Mouse (Mus musculus) midbrain, embryonic 13.5 days (tissue): ENCODE data around the gene Stxbp6. TPM values are rescaled to one million over a fixed set of nuclear protein-coding genes. Genes with fewer than 3 reads are reported as not detected.
"Not testable (repeated sequence)": the region's sequence is repeated elsewhere in the genome, so short reads cannot be mapped to it uniquely, and the experiment has no call there.

Experiments used
- ATAC-seq: fragments of 200-750 bp; cut with Nextera tagmentation; 2 replicates; pipeline ENCODE4 v1.8.0; 2017; ENCODE audit warnings: mild to moderate bottlenecking, moderate TSS enrichment, moderate library complexity
- H3K27ac ChIP-seq: fragments of 300-500 bp; sonication (generic); 2 replicates; pipeline ENCODE4 v1.5.1; 2015; ENCODE audit warnings: inconsistent platforms, mild to moderate bottlenecking, moderate library complexity
- H3K27me3 ChIP-seq: fragments of 300-500 bp; sonication (generic); 2 replicates; pipeline ENCODE4 v1.6.1; 2015; ENCODE audit warnings: mild to moderate bottlenecking, inconsistent platforms
- H3K36me3 ChIP-seq: fragments of 300-500 bp; sonication (generic); 2 replicates; pipeline ENCODE4 v1.6.1; 2015; ENCODE audit warnings: mild to moderate bottlenecking, inconsistent platforms
- H3K4me1 ChIP-seq: fragments of 300-500 bp; sonication (generic); replicated peaks from 2 replicates; pipeline ENCODE4 v1.6.1; 2015; ENCODE audit warnings: inconsistent platforms
- H3K4me2 ChIP-seq: fragments of 300-500 bp; sonication (generic); replicated peaks from 2 replicates; pipeline ENCODE4 v1.6.1; 2015; ENCODE audit warnings: moderate library complexity, mild to moderate bottlenecking, inconsistent platforms
- H3K4me3 ChIP-seq: fragments of 300-500 bp; sonication (generic); replicated peaks from 2 replicates; pipeline ENCODE4 v1.5.1; 2015; ENCODE audit warnings: mild to moderate bottlenecking, inconsistent platforms
- H3K9ac ChIP-seq: fragments of 300-500 bp; sonication (generic); replicated peaks from 2 replicates; pipeline ENCODE4 v1.6.1; 2015; ENCODE audit warnings: mild to moderate bottlenecking, inconsistent platforms
- H3K9me3 ChIP-seq: fragments of 300-500 bp; sonication (generic); 2 replicates; pipeline ENCODE4 v1.6.1; 2016; ENCODE audit warnings: mild to moderate bottlenecking, inconsistent platforms
- WGBS: fragments of 180-500 bp; shearing (Covaris S2); methylation state at CpG from one replicate; pipeline ENCODE4 v1.1.7; 2015; 5-methylcytosine and 5-hydroxymethylcytosine counted together
- polyA plus RNA-seq: library from polyadenylated mRNA; unstranded; fragments of >200 nt; fragmentation: Nextera tagmentation; extraction: Ambion mirVana; gene quantifications from 2 replicates; pipeline ENCODE4 v1.2.1, GENCODE M21; 2015

Gene Stxbp6
- polyA plus RNA-seq, 1 experiment from 2014 or later = 9.6 TPM

- Histone ChIP-seq H3K4me3 (no peak overlapping the region), H3K9ac (no peak overlapping the region), H3K9me3 (no peaks in the 10 kb centered on the region), H3K36me3 (no peaks in the 10 kb centered on the region), H3K27me3 (no peaks in the 10 kb centered on the region), H3K27ac (no peak overlapping the region), H3K4me1 (no peaks in the 10 kb centered on the region), H3K4me2 (no peak overlapping the region)
- no peak for ATAC-seq
- WGBS = 94% methylated on average over 5 of the region's 5 CpGs
These were observed 21.6 kb downstream of the Stxbp6 start for GRCm38 (mm10) chr12:45052860-45053259.

- H3K27ac ChIP-seq = no peak overlapping the region
- H3K9me3 ChIP-seq = no peaks in the 10 kb centered on the region
- no peak overlapping the region for H3K9ac ChIP-seq
- no peak for ATAC-seq
- H3K4me1 ChIP-seq = no peaks in the 10 kb centered on the region
- 49% methylated on average over 9 of the region's 9 CpGs for WGBS
- no peak overlapping the region for H3K4me3 ChIP-seq
- no peak overlapping the region for H3K4me2 ChIP-seq
- H3K36me3 ChIP-seq = no peaks in the 10 kb centered on the region
- H3K27me3 ChIP-seq = no peaks in the 10 kb centered on the region
These were observed 24.6 kb downstream of the Stxbp6 start for GRCm38 (mm10) chr12:45049894-45050293.

- not testable (repeated sequence) for H3K4me1 ChIP-seq, H3K4me3 ChIP-seq, H3K36me3 ChIP-seq, ATAC-seq, H3K9me3 ChIP-seq, H3K9ac ChIP-seq, H3K4me2 ChIP-seq, H3K27ac ChIP-seq, H3K27me3 ChIP-seq
- WGBS = 20% methylated on average over 9 of the region's 9 CpGs
These were observed 26.8 kb downstream of the Stxbp6 start for GRCm38 (mm10) chr12:45047711-45048110.

- Histone ChIP-seq H3K27ac (no peak overlapping the region), H3K9me3 (no peaks in the 10 kb centered on the region), H3K4me2 (no peak overlapping the region), H3K4me1 (no peaks in the 10 kb centered on the region; the same call in 1 of the 2 replicates), H3K36me3 (no peaks in the 10 kb centered on the region), H3K4me3 (no peak overlapping the region), H3K27me3 (no peaks in the 10 kb centered on the region), H3K9ac (no peak overlapping the region)
- WGBS = 86% methylated on average over 4 of the region's 4 CpGs
- no peak for ATAC-seq
These were observed 27.3 kb downstream of the Stxbp6 start for GRCm38 (mm10) chr12:45047172-45047571.

GRCm38 (mm10) chr12:45044581-45044980 is 29.9 kb downstream of the Stxbp6 start:
- WGBS = 93% methylated on average over 1 of the region's 1 CpGs
- H3K27ac ChIP-seq = no peak overlapping the region
- H3K4me1 ChIP-seq = no peaks in the 10 kb centered on the region; the same call in 1 of the 2 replicates
- no peak overlapping the region for H3K9ac ChIP-seq
- H3K4me3 ChIP-seq = no peak overlapping the region
- H3K9me3 ChIP-seq = no peaks in the 10 kb centered on the region
- no peak for ATAC-seq
- H3K36me3 ChIP-seq = no peaks in the 10 kb centered on the region
- H3K27me3 ChIP-seq = no peaks in the 10 kb centered on the region
- no peak overlapping the region for H3K4me2 ChIP-seq

- no peaks in the 10 kb centered on the region for H3K36me3 ChIP-seq
- H3K4me3 ChIP-seq = no peak overlapping the region
- H3K27me3 ChIP-seq = no peaks in the 10 kb centered on the region
- H3K9ac ChIP-seq = no peak overlapping the region
- no peak overlapping the region for H3K27ac ChIP-seq
- no peaks in the 10 kb centered on the region for H3K9me3 ChIP-seq
- no peaks in the 10 kb centered on the region; the same call in 1 of the 2 replicates for H3K4me1 ChIP-seq
- 46% methylated on average over 10 of the region's 10 CpGs for WGBS
- no peak overlapping the region for H3K4me2 ChIP-seq
- ATAC-seq = no peak
These were observed 31.9 kb downstream of the Stxbp6 start for GRCm38 (mm10) chr12:45042591-45043091.

GRCm38 (mm10) chr12:45037496-45037895 is 37.0 kb downstream of the Stxbp6 start:
- ATAC-seq = no peak
- Histone ChIP-seq H3K4me1 (no peaks in the 10 kb centered on the region), H3K27me3 (no peaks in the 10 kb centered on the region), H3K27ac (no peak overlapping the region), H3K9ac (no peak overlapping the region), H3K4me2 (no peak overlapping the region), H3K36me3 (no peaks in the 10 kb centered on the region), H3K9me3 (no peaks in the 10 kb centered on the region), H3K4me3 (no peak overlapping the region)
- 92% methylated on average over 1 of the region's 1 CpGs for WGBS

GRCm38 (mm10) chr12:45037091-45037490 is 37.4 kb downstream of the Stxbp6 start:
- Histone ChIP-seq H3K9ac (no peak overlapping the region), H3K9me3 (no peaks in the 10 kb centered on the region), H3K27me3 (no peaks in the 10 kb centered on the region), H3K4me3 (no peak overlapping the region), H3K4me2 (no peak overlapping the region), H3K36me3 (no peaks in the 10 kb centered on the region), H3K4me1 (no peaks in the 10 kb centered on the region), H3K27ac (no peak overlapping the region)
- WGBS = 53% methylated on average over 4 of the region's 4 CpGs
- no peak for ATAC-seq

GRCm38 (mm10) chr12:45030681-45031080 is 43.8 kb downstream of the Stxbp6 start:
- Histone ChIP-seq H3K4me2 (no peak overlapping the region), H3K36me3 (no peaks in the 10 kb centered on the region), H3K27ac (no peak overlapping the region), H3K4me1 (no peaks in the 10 kb centered on the region), H3K9ac (no peak overlapping the region), H3K4me3 (no peak overlapping the region), H3K9me3 (no peaks in the 10 kb centered on the region), H3K27me3 (no peaks in the 10 kb centered on the region)
- 87% methylated on average over 3 of the region's 3 CpGs for WGBS
- ATAC-seq = no peak

GRCm38 (mm10) chr12:45026347-45026746 is 48.2 kb downstream of the Stxbp6 start:
- no peaks in the 10 kb centered on the region for H3K4me1 ChIP-seq
- H3K4me3 ChIP-seq = no peak overlapping the region
- H3K9me3 ChIP-seq = no peaks in the 10 kb centered on the region
- no peaks in the 10 kb centered on the region for H3K36me3 ChIP-seq
- H3K27me3 ChIP-seq = no peaks in the 10 kb centered on the region
- H3K9ac ChIP-seq = no peak overlapping the region
- no peak for ATAC-seq
- 78% methylated on average over 1 of the region's 1 CpGs for WGBS
- H3K4me2 ChIP-seq = no peak overlapping the region
- H3K27ac ChIP-seq = no peak overlapping the region

- 57% methylated on average over 3 of the region's 3 CpGs for WGBS
- ATAC-seq = no peak
These were observed 54.5 kb downstream of the Stxbp6 start for GRCm38 (mm10) chr12:45020018-45020417.

GRCm38 (mm10) chr12:45019059-45019822 is 55.3 kb downstream of the Stxbp6 start:
- WGBS = 85% methylated on average over 12 of the region's 12 CpGs
- H3K4me1 ChIP-seq = no peaks in the 10 kb centered on the region
- no peak for ATAC-seq
- no peaks in the 10 kb centered on the region for H3K9me3 ChIP-seq
- H3K9ac ChIP-seq = no peak overlapping the region
- H3K27me3 ChIP-seq = no peaks in the 10 kb centered on the region
- H3K27ac ChIP-seq = no peak overlapping the region
- no peak overlapping the region for H3K4me2 ChIP-seq
- no peaks in the 10 kb centered on the region for H3K36me3 ChIP-seq
- no peak overlapping the region for H3K4me3 ChIP-seq

More at GRCm38 (mm10) chr12:45020018-45020417, 54.5 kb downstream of the Stxbp6 start:
- Histone ChIP-seq H3K9ac (no peak overlapping the region), H3K36me3 (no peaks in the 10 kb centered on the region), H3K4me2 (no peak overlapping the region), H3K27ac (no peak overlapping the region), H3K9me3 (no peaks in the 10 kb centered on the region), H3K4me1 (no peaks in the 10 kb centered on the region), H3K4me3 (no peak overlapping the region), H3K27me3 (no peaks in the 10 kb centered on the region)
